Mouse (Mus musculus) left cerebral cortex, adult 9 months (tissue): ENCODE results near the gene Mycn.

ENCODE experiments used
- DNase-seq, 2 experiments: peaks; one replicate each; pipeline ENCODE4 v3.0.0; 2022; ENCODE audit warnings: low spot score in 2 of 2

The Mycn gene

GRCm38 (mm10) chr12:12941661-12942363 lies at the start of gene Mycn:
Mycn (minus strand) TSS chr12:12941914.
- peak in 1 of 2 experiments; percentile 56 for DNase-seq

GRCm38 (mm10) chr12:12987376-12987775 lies 45.7 kb upstream of the Mycn start:
- DNase-seq = no peak

- DNase-seq = no peak
Measured at GRCm38 (mm10) chr12:12986612-12987206, 45.0 kb upstream of the Mycn start.

GRCm38 (mm10) chr12:12983032-12983431 lies 41.3 kb upstream of the Mycn start:
- DNase-seq = no peak

- no peak for DNase-seq
Measured at GRCm38 (mm10) chr12:12975397-12975796, 33.7 kb upstream of the Mycn start.

- DNase-seq = no peak
Measured at GRCm38 (mm10) chr12:12972756-12973435, 31.2 kb upstream of the Mycn start.

GRCm38 (mm10) chr12:12967946-12968345 lies 26.2 kb upstream of the Mycn start:
- DNase-seq = peak; percentile 3 to 39

- no peak for DNase-seq
Measured at GRCm38 (mm10) chr12:12964856-12965255, 23.1 kb upstream of the Mycn start.

- DNase-seq = no peak
Measured at GRCm38 (mm10) chr12:12947606-12948005, 5.9 kb upstream of the Mycn start.

GRCm38 (mm10) chr12:12943288-12943687 lies 1.6 kb upstream of the Mycn start:
- DNase-seq = no peak

GRCm38 (mm10) chr12:12942364-12943050 lies 793 bp upstream of the Mycn start:
- DNase-seq = peak in 1 of 2 experiments; percentile 87

GRCm38 (mm10) chr12:12941129-12941504 lies 597 bp downstream of the Mycn start:
- DNase-seq = peak in 1 of 2 experiments; percentile 8

GRCm38 (mm10) chr12:12940466-12941128 lies 1.1 kb downstream of the Mycn start:
- DNase-seq = peak in 1 of 2 experiments; percentile 30

- peak in 1 of 2 experiments; percentile 15 for DNase-seq
Measured at GRCm38 (mm10) chr12:12939581-12940465, 1.9 kb downstream of the Mycn start.

- DNase-seq = peak in 1 of 2 experiments; percentile 62
Measured at GRCm38 (mm10) chr12:12938850-12939249, 2.9 kb downstream of the Mycn start.

GRCm38 (mm10) chr12:12938361-12938760 lies 3.4 kb downstream of the Mycn start:
- DNase-seq = peak in 1 of 2 experiments; percentile 55

- no peak for DNase-seq
Measured at GRCm38 (mm10) chr12:12937746-12938145, 4.0 kb downstream of the Mycn start.

GRCm38 (mm10) chr12:12937088-12937487 lies 4.6 kb downstream of the Mycn start:
- peak in 1 of 2 experiments; percentile 13 for DNase-seq

- no peak for DNase-seq
Measured at GRCm38 (mm10) chr12:12932238-12932637, 9.5 kb downstream of the Mycn start.

- DNase-seq = no peak
Measured at GRCm38 (mm10) chr12:12928239-12928638, 13.5 kb downstream of the Mycn start.
